Mouse (Mus musculus) kidney, adult 2 months (tissue): ENCODE measurements around the gene Rangap1.
A peak's percentile ranks its signal among the peaks of the same experiment; 100 is the strongest.

Source experiments
- CTCF ChIP-seq: fragments of 200-500 bp; conservative IDR thresholded peaks from 2 replicates; pipeline ENCODE4 v1.5.1; 2011; ENCODE audit warnings: low read depth, mild to moderate bottlenecking, control low read depth, low read length, moderate library complexity, mixed read lengths; ENCODE audit not compliant: insufficient read depth, insufficient read length
- POLR2A ChIP-seq: fragments of 200-500 bp; IDR thresholded peaks from one replicate; pipeline ENCODE4 v1.6.1; 2011; ENCODE audit warnings: low read depth, low read length, control low read depth

GRCm38 (mm10) chr15:81719139-81719531 lies 26.2 kb downstream of the Rangap1 start:
- TF ChIP-seq CTCF = 0 out of 2 replicates have a peak, but pooled peaks have one; percentile 10
- TF ChIP-seq POLR2A = no peak
